ENCODE assay signal across 20 mouse cellular contexts in the genomic region with DNA sequence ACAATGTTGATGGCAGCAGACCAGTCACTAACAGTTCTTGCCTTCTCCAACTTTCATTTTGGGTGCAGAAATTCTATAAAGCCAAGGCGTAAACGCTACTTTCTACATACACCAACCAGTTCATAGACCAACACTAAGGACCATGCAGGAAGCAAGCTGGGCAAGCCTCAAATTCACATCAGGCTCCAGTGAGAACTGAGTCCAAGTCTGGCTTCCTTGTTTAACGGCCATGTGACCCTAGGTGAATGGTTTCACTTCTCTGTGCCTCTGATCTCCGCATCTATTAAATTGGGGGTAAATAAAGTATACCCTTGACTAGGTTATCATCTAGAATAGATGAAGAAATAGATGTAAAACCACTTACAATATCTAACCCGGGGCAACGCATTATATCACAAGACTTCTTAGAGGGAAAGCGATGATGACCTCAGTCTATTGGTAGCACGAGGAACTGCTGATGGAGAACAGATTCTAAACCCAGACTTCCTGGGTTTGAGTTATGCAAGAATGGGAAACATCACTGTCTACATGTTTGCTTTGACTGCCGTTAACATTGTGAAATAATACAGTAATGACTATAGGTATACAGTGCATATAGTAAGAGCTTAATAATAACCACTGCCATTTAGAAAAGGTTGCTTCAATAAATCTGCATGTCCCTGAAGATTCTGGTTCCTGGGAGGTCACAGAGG. TPM values are rescaled to one million over a fixed set of nuclear protein-coding genes. Genes with fewer than 3 reads are reported as not detected.
DNase-seq lines count a peak whose midpoint lies in the region; ATAC-seq and TF ChIP-seq lines count a peak whose summit lies in the region.
"Had no signal": no experiment of that assay in that cellular context is flagged by ENCODE, and none has a peak within 500 bp of the region (broad histone marks: within the 10 kb centered on the region; RNA-seq: fewer than 3 reads in every experiment).

No protein-coding gene starts in this region.

- no peaks in the 10 kb centered on the region for H3K36me3 ChIP-seq in forebrain, embryonic 16.5 days (ENCODE audit: control insufficient read depth, insufficient read depth)
- H3K36me3 ChIP-seq: embryonic facial prominence, embryonic 15.5 days; forebrain, embryonic 15.5 days; hindbrain, embryonic 13.5 days; liver, embryonic 15.5 days; lung, embryonic 15.5 days; midbrain, embryonic 12.5 days had no signal

- intact Hi-C loops in left cerebral cortex, adult 2 months (cut with DNase I) = no loop called here

- H3K9me3 ChIP-seq in forebrain, embryonic 16.5 days (ENCODE audit: control insufficient read depth, low read length) = no peaks in the 10 kb centered on the region
- H3K9me3 ChIP-seq: embryonic facial prominence, embryonic 15.5 days; forebrain, embryonic 15.5 days; hindbrain, embryonic 13.5 days; liver, embryonic 15.5 days; lung, embryonic 15.5 days; midbrain, embryonic 12.5 days had no signal

- TF ChIP-seq POLR2A in cortical plate, adult 2 months (IDR thresholded peaks at IDR 0.05; ENCODE audit: extremely low read depth, insufficient read depth, low read length) = no peak

- no peak overlapping the region for H3K4me2 ChIP-seq in forebrain, embryonic 16.5 days (ENCODE audit: low read length)
- H3K4me2 ChIP-seq: embryonic facial prominence, embryonic 15.5 days; forebrain, embryonic 15.5 days; hindbrain, embryonic 13.5 days; liver, embryonic 15.5 days; lung, embryonic 15.5 days; midbrain, embryonic 12.5 days had no signal

- peak; percentile 59 for ATAC-seq in monocyte, adult 5-6 weeks (replicated peaks; ENCODE audit: insufficient number of reproducible peaks, low FRiP score, low TSS enrichment, poor library complexity, severe bottlenecking)
- no peak for ATAC-seq in frontal cortex, adult (ENCODE audit: low TSS enrichment)
- no peak for ATAC-seq in forebrain, embryonic 16.5 days
- ATAC-seq: forebrain, embryonic 15.5 days had no signal

- no peaks in the 10 kb centered on the region for H3K27me3 ChIP-seq in forebrain, embryonic 16.5 days (replicated peaks; ENCODE audit: control insufficient read depth, insufficient read depth, low read length)
- H3K27me3 ChIP-seq: embryonic facial prominence, embryonic 15.5 days; forebrain, embryonic 15.5 days; lung, embryonic 15.5 days had no signal

- TF ChIP-seq CTCF in left cerebral cortex, adult 2 months (IDR thresholded peaks at IDR 0.05) = no peak
- no peak for TF ChIP-seq CTCF in cortical plate, adult 2 months (IDR thresholded peaks at IDR 0.05; ENCODE audit: extremely low read depth, insufficient read depth, low read length)

- no peak for DNase-seq in left cerebral cortex, adult 2 months (ENCODE audit: extremely low spot score in 1 of 2, low spot score in 2 of 2)
- no peak for DNase-seq in left cerebral cortex, adult 18-20 months (ENCODE audit: low spot score in 2 of 2)
- peak; percentile 22 to 32 for DNase-seq in B cell, adult 2 months
- DNase-seq: adrenal gland, postnatal 10 days; cerebellum, postnatal 14 days; gastrocnemius, postnatal 14 days; heart, adult 2 months; kidney, adult 18-20 months; thymus, postnatal 25 days had no signal

- H3K9ac ChIP-seq in forebrain, embryonic 16.5 days (replicated peaks; ENCODE audit: low read depth, low read length) = no peak overlapping the region
- H3K9ac ChIP-seq: embryonic facial prominence, embryonic 15.5 days; forebrain, embryonic 15.5 days; hindbrain, embryonic 13.5 days; liver, embryonic 15.5 days; lung, embryonic 15.5 days; midbrain, embryonic 12.5 days had no signal

- peak overlapping the region; percentile 2 for H3K4me3 ChIP-seq in left cerebral cortex, adult 2 months
- no peak overlapping the region for H3K4me3 ChIP-seq in cortical plate, adult 2 months (ENCODE audit: insufficient read depth, low read length)
- H3K4me3 ChIP-seq in forebrain, embryonic 16.5 days (replicated peaks; ENCODE audit: low read length) = no peak overlapping the region
- H3K4me3 ChIP-seq: embryonic facial prominence, embryonic 15.5 days; forebrain, embryonic 15.5 days; heart, adult 2 months; hindbrain, embryonic 13.5 days; liver, embryonic 15.5 days; lung, embryonic 15.5 days; midbrain, embryonic 12.5 days had no signal

- no peaks in the 10 kb centered on the region for H3K4me1 ChIP-seq in cortical plate, adult 2 months (ENCODE audit: control insufficient read depth, insufficient read depth, low read length)
- H3K4me1 ChIP-seq in forebrain, embryonic 16.5 days (replicated peaks; ENCODE audit: control insufficient read depth, insufficient read depth, low read length) = peaks cover 5% of the 10 kb centered on the region

- WGBS in forebrain, embryonic 16.5 days = 90% methylated on average over 9 of the region's 9 CpGs

- H3K27ac ChIP-seq in left cerebral cortex, adult 2 months = peak overlapping the region; percentile 75
- peak overlapping the region; percentile 84 for H3K27ac ChIP-seq in cortical plate, adult 2 months (ENCODE audit: insufficient read depth, low read length)
- H3K27ac ChIP-seq in forebrain, embryonic 16.5 days (ENCODE audit: low read length) = no peak overlapping the region
- H3K27ac ChIP-seq: embryonic facial prominence, embryonic 15.5 days; forebrain, embryonic 15.5 days; heart, adult 2 months; hindbrain, embryonic 13.5 days; kidney, postnatal 0 days; liver, embryonic 15.5 days; lung, embryonic 15.5 days; midbrain, embryonic 12.5 days had no signal

RNA-seq across cellular contexts. Expression of gene Prr5l, which starts 1.2 kb away (rescaled TPM):
- 1 to 10 TPM; 5.1 to 7.7 TPM for total RNA-seq in left cerebral cortex, adult 2 months (2021)
- 1 to 10 TPM; 7.7 to 8.1 TPM for total RNA-seq in left cerebral cortex, adult 18-20 months (2021)
- polyA plus RNA-seq in cortical plate, adult 2 months (2012; rRNA removed) = 15.2 and 19.8 TPM in 2 replicates
- total RNA-seq in monocyte, adult 5-6 weeks (2017) = 41.2 to 46.3 TPM (median 41.9 TPM) in 3 replicates
- 5.5 and 6.6 TPM in 2 replicates for polyA plus RNA-seq in forebrain, embryonic 16.5 days (2015; fragmentation: Nextera tagmentation; extraction: Ambion mirVana)

RNA-seq across cellular contexts. Expression of gene Commd9, which starts 4.4 kb away (rescaled TPM):
- 10 to 100 TPM; 38.6 to 42.3 TPM for total RNA-seq in left cerebral cortex, adult 2 months (2021)
- total RNA-seq in left cerebral cortex, adult 18-20 months (2021) = 10 to 100 TPM; 38.0 to 38.6 TPM
- polyA plus RNA-seq in cortical plate, adult 2 months (2012; rRNA removed) = 86.5 and 88.5 TPM in 2 replicates
- 21.2 to 53.4 TPM (median 31.4 TPM) in 3 replicates for total RNA-seq in monocyte, adult 5-6 weeks (2017)
- 97.4 and 99.3 TPM in 2 replicates for polyA plus RNA-seq in forebrain, embryonic 16.5 days (2015; fragmentation: Nextera tagmentation; extraction: Ambion mirVana)

Comparison
In these comparisons a context has a peak if more than half of its experiments do, and no peak if none do; other contexts are left out.
1. DNase-seq: peak in B cell, adult 2 months (2 of 2); none in left cerebral cortex, adult 2 months (0 of 2) and left cerebral cortex, adult 18-20 months (0 of 2).